Mouse (Mus musculus) adrenal gland, postnatal 25 days (tissue): Measurements from ENCODE around the gene Eef1e1. TPM values are rescaled to one million over a fixed set of nuclear protein-coding genes. Genes with fewer than 3 reads are reported as not detected.
A peak's percentile ranks its signal among the peaks of the same experiment; 100 is the strongest.

ENCODE experiments used
- DNase-seq: peaks from one replicate; pipeline ENCODE4 v3.0.0; 2021; ENCODE audit warnings: mixed read lengths
- total RNA-seq: library from RNA; stranded (reverse); gene quantifications from 2 replicates; pipeline ENCODE4 v1.2.3, GENCODE M21; 2021

The Eef1e1 gene
- total RNA-seq, 1 experiment from 2014 or later = 30.4 TPM

DNA sequence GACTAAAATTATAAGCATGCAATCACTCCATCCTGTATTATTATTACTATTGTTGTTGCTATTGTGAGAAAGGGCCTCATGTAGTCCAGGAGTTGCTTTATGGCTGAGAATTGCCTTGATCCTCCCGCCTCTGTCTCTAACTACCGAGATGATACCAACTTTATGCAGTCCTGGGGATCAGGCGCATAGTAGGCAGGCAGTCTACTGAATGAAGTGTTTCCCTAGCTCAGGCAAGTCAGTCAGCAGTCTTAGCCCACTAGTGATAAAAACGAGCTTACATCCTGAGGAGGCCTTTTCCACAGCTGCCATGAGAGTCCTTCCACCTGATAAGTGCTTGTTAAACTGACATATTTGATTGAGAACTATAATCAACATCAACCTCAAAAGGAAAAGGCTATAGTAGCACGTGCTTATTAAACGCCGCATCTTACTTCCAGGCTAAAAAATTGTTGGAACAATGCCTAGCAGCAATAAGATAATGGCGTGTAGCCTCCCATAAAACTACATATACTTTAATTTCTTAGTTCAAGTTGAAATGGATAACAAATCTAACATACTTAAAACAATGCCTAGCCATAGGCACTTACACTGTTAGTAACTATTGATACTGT lies 34.5 kb downstream of the Eef1e1 start:
- DNase-seq = no peak

- peak; percentile 40 for DNase-seq
Observed at GRCm38 (mm10) chr13:38623296-38623695, 35.6 kb downstream of the Eef1e1 start.

GRCm38 (mm10) chr13:38618001-38618630 lies 40.7 kb downstream of the Eef1e1 start:
- peak; percentile 37 for DNase-seq

DNA sequence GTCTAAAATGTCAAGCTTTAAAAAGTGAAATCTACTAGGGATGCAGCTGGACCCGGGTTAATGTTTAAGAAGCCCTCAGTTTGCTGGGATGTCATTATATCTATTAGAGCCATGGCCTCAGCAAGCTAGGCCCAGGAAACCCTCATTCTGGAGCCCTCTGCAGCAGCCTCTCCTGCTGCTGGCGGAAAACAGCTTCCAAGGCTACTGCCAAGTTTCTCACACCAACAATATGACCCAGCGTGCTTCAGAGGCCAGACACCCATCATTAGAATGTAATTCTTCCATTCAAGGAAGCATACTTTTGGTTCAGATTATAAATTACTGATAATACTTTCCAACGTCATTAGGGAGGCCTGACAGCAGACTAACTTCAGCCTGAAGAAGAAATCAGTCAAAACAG lies 42.0 kb downstream of the Eef1e1 start:
- DNase-seq = no peak

- DNase-seq = no peak
Observed at GRCm38 (mm10) chr13:38615656-38616055, 43.2 kb downstream of the Eef1e1 start.

GRCm38 (mm10) chr13:38614298-38614697 lies 44.6 kb downstream of the Eef1e1 start:
- DNase-seq = no peak

- DNase-seq = no peak
Observed at GRCm38 (mm10) chr13:38613583-38613982, 45.3 kb downstream of the Eef1e1 start.

GRCm38 (mm10) chr13:38612608-38613007 lies 46.2 kb downstream of the Eef1e1 start:
- DNase-seq = no peak

GRCm38 (mm10) chr13:38612179-38612578 lies 46.7 kb downstream of the Eef1e1 start:
- no peak for DNase-seq

- DNase-seq = peak; percentile 80
Observed at GRCm38 (mm10) chr13:38610336-38610735, 48.5 kb downstream of the Eef1e1 start.

- no peak for DNase-seq
Observed at GRCm38 (mm10) chr13:38607130-38607529, 51.7 kb downstream of the Eef1e1 start.

DNA sequence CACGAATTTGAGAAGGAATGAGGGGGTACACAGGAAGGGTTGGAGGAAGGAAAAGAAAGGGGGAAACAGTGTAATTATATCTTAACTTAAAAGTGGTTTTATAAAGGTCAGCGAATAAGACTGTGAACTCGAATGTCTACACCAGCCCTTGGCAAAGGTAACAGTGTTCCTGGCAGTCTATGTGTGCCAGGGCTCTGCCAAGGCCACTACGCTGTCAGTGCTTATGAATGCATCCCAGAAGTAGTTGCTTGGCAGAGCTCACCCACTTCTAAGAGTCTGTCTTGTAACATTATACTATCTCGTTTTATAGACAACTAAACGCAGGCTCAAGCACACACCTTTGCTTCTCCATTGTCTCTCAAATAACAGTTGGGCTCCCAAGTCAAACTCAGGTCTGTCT lies 53.5 kb downstream of the Eef1e1 start:
- DNase-seq = peak; percentile 31

DNA sequence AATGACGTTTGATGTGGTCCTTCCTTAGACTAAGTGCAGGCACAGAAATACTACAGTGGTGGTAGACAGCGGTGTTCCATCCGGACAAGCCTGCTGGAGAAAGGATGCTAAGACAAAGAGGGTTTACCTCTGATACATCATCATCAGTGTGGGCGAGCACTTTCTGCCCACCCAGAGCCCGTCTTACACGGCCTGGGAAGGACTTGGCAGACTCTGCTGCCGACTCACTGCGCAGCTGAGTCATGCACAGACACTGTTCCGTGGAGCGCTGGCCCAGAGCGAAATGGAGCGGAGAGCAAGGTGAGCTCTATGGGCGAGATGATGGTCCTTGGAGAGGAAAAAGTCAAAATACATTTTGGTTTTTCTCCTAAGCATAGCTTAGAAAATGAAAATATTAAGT lies 55.9 kb downstream of the Eef1e1 start:
- peak; percentile 66 for DNase-seq

DNA sequence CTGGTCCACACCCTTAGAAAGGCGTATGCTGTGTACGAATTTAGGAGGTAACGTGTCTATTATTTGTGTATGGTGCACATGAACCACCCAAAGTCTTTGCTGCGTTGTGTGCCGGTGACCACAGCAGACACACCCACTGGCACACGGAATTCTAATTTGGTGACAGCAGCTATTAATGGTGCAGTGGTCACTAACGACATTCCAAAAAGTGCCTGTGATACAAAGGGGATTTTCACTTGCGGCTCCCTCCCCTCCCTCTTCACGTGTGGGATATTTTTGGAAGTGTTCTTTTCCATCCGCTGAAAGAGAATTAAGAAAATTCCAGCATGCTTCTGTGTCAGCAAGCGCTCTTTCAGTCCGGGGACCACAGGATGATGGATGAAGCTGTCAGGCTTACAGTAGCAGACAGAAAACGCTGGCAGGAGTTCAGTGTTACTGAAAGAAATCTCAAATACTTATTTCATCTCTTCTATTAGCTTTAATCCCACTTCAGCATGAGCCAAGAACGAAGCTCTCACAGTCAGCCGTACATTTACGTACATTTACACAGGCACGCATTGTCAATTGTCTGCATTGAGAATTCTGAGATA lies 56.5 kb downstream of the Eef1e1 start:
- no peak for DNase-seq

DNA sequence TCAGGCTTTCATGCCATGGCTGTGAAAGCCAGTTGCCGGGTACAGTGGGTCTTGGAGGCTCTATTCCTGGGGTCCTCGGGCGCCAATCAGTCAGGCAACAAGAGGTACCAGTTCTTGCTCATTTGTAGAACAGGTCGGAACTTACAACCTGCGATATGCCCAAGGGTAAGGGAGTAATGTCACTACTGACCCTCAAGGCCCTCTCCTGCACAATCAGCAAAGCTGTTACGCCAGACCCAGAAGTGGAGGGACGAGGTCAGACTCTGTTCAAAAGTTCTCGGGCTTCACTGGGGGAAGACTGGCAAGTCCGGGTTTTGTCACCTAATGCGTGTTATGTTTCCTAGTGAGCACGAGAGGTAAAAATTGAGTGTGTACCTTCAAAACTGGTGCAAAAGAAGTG lies 58.0 kb downstream of the Eef1e1 start:
- no peak for DNase-seq

DNA sequence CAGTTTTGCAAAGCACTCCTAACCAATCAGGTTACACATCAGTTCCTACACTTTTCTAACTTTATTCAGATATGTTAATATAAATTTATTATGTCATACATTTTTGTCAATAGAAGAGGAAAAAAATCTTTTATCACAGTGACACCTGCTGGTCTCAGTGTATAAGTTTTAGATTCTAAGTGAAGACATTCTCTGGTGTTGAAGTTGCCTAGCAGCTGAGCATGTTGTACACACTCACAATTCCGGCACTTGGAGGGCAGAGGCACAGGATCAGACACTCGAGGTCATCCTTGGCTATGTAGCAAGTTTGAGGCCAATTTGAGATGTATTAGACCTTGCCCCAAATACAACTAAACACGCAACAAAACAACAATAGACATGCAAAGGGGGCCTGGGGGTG lies 61.8 kb downstream of the Eef1e1 start:
- DNase-seq = no peak

- DNase-seq = no peak
Observed at GRCm38 (mm10) chr13:38596461-38596860, 62.4 kb downstream of the Eef1e1 start.

Other genes starting within 250 kb of the Eef1e1 start
- 154 and 197 TPM in 2 replicates for gene Txndc5, start 130.2 kb downstream of the Eef1e1 start, total RNA-seq
- 13.8 and 24.4 TPM in 2 replicates for gene Bloc1s5, start 23.9 kb downstream of the Eef1e1 start, total RNA-seq